Comparison of ENCODE assay signal across 8 mouse cellular contexts in the genomic region with DNA sequence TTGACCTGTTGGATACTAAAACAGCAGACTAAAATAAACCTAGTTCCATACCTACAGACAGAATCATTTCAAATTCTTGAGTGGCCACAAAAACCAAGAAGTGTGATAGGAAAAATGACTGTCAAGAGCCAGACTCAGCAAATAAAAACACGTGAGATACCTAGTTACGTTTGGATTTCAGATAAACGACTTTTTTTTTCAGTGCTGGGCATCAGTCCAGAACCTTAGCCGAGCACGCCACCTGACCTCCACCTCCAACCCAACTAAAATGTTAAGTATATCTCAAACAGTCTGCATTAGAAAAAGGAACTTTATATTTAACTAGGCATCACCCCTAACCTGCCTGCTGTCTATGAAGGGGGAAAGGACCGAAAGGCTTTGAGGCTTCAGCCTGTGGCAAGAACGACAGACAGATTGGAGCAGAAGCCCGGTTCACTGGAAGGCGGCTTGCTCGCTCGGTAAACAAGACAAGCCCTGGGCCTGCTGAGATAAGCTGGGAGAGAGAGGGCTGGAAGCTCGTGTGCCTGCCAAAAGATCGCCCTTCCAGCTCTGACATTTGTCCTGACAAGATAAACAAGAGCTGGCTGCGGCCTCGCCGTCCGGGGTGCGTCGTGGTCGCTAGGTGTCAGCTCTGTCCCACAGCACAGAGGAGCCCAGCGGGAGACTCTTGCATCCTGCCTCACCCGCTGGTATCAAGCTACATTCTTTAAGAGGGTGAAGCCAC. TPM values are rescaled to one million over a fixed set of nuclear protein-coding genes. Genes with fewer than 3 reads are reported as not detected.
DNase-seq lines count a peak whose midpoint lies in the region; ATAC-seq and TF ChIP-seq lines count a peak whose summit lies in the region.

No protein-coding gene starts in this region.

- H3K27ac ChIP-seq in heart, embryonic 13.5 days (replicated peaks): peak overlapping the region; percentile 99
- H3K27ac ChIP-seq in liver, embryonic 12.5 days: peak overlapping the region; percentile 98
- H3K27ac ChIP-seq in stomach, embryonic 14.5 days (ENCODE audit: low read length): peak overlapping the region; percentile 12; the same call in 1 of the 2 replicates

- peak overlapping the region; percentile 29 for H3ac ChIP-seq in C2C12 (ENCODE audit: control insufficient read depth, insufficient read length, low read depth)

- no peak for TF ChIP-seq POLR2A in brain, embryonic 14.5 days (IDR thresholded peaks at IDR 0.05; ENCODE audit: borderline replicate concordance, extremely low read depth, insufficient read depth, insufficient read length, poor library complexity, severe bottlenecking)

- H3K4me3 ChIP-seq in C2C12 (ENCODE audit: insufficient read depth, poor library complexity, severe bottlenecking): no peak overlapping the region
- peak overlapping the region; percentile 52 for H3K4me3 ChIP-seq in heart, embryonic 13.5 days
- H3K4me3 ChIP-seq in liver, embryonic 12.5 days: peak overlapping the region; percentile 34
- H3K4me3 ChIP-seq in stomach, embryonic 14.5 days (ENCODE audit: low read depth, low read length): no peak overlapping the region

- peak overlapping the region; percentile 90 for H3K4me2 ChIP-seq in heart, embryonic 13.5 days
- peak overlapping the region; percentile 68 for H3K4me2 ChIP-seq in liver, embryonic 12.5 days
- peak overlapping the region; percentile 50 for H3K4me2 ChIP-seq in stomach, embryonic 14.5 days (replicated peaks; ENCODE audit: low read depth, low read length)

- WGBS in heart, embryonic 13.5 days: 1% methylated on average over 22 of the region's 22 CpGs
- 6% methylated on average over 22 of the region's 22 CpGs for WGBS in liver, embryonic 12.5 days (ENCODE audit: insufficient replicate concordance)
- 6% methylated on average over 22 of the region's 22 CpGs for WGBS in stomach, embryonic 14.5 days

- H3K79me2 ChIP-seq in C2C12 (ENCODE audit: control insufficient read depth, insufficient read depth): no peaks in the 10 kb centered on the region

- no peaks in the 10 kb centered on the region for H3K27me3 ChIP-seq in C2C12 (ENCODE audit: control insufficient read depth, insufficient read depth, insufficient read length)
- H3K27me3 ChIP-seq in heart, embryonic 13.5 days (replicated peaks): no peaks in the 10 kb centered on the region
- no peaks in the 10 kb centered on the region for H3K27me3 ChIP-seq in liver, embryonic 12.5 days (replicated peaks)
- H3K27me3 ChIP-seq in stomach, embryonic 14.5 days (ENCODE audit: control insufficient read depth, insufficient read depth, low read length): no peaks in the 10 kb centered on the region

- H3K9me3 ChIP-seq in heart, embryonic 13.5 days: no peaks in the 10 kb centered on the region
- no peaks in the 10 kb centered on the region for H3K9me3 ChIP-seq in liver, embryonic 12.5 days (replicated peaks)
- H3K9me3 ChIP-seq in stomach, embryonic 14.5 days (ENCODE audit: control insufficient read depth, low read depth, low read length): no peaks in the 10 kb centered on the region

- H3K36me3 ChIP-seq in C2C12 (ENCODE audit: control insufficient read depth, insufficient read depth): no peaks in the 10 kb centered on the region
- peaks cover 4% of the 10 kb centered on the region; the same call in 1 of the 2 replicates for H3K36me3 ChIP-seq in heart, embryonic 13.5 days
- H3K36me3 ChIP-seq in liver, embryonic 12.5 days: no peaks in the 10 kb centered on the region
- no peaks in the 10 kb centered on the region for H3K36me3 ChIP-seq in stomach, embryonic 14.5 days (ENCODE audit: control insufficient read depth, insufficient read depth, low read length)

- peak; percentile 88 for DNase-seq in brain, embryonic 14.5 days (ENCODE audit: low read depth)
- DNase-seq in kidney, postnatal 10 days: peak; percentile 89
- peak; percentile 52 to 68 for DNase-seq in natural killer cell, adult 2 months (ENCODE audit: low spot score in 2 of 2)

- peak; percentile 86 for ATAC-seq in erythroid progenitor cell, adult 5-6 weeks (replicated peaks; ENCODE audit: low FRiP score, poor library complexity, severe bottlenecking)
- peak; percentile 92 for ATAC-seq in heart, embryonic 13.5 days (ENCODE audit: extremely low read depth, insufficient number of reproducible peaks, low FRiP score, low TSS enrichment)
- peak; percentile 94 for ATAC-seq in liver, embryonic 12.5 days
- peak; percentile 90 for ATAC-seq in stomach, embryonic 14.5 days (ENCODE audit: insufficient number of reproducible peaks, insufficient read depth, low FRiP score, low read depth)

- H3K79me3 ChIP-seq in C2C12 (ENCODE audit: low read depth): no peaks in the 10 kb centered on the region

- H3K4me1 ChIP-seq in heart, embryonic 13.5 days: peaks cover 47% of the 10 kb centered on the region
- peaks cover 66% of the 10 kb centered on the region for H3K4me1 ChIP-seq in liver, embryonic 12.5 days
- H3K4me1 ChIP-seq in stomach, embryonic 14.5 days (ENCODE audit: control insufficient read depth, insufficient read depth, low read length): peaks cover 16% of the 10 kb centered on the region

- peak; percentile 87 for TF ChIP-seq CTCF in C2C12 (IDR thresholded peaks at IDR 0.05; ENCODE audit: control insufficient read depth, insufficient read depth, insufficient read length)
- TF ChIP-seq CTCF in brain, embryonic 14.5 days (IDR thresholded peaks at IDR 0.05; ENCODE audit: borderline replicate concordance, extremely low read depth, insufficient read depth, insufficient read length): peak; percentile 70

- H3K9ac ChIP-seq in heart, embryonic 13.5 days: peak overlapping the region; percentile 80
- peak overlapping the region; percentile 69 for H3K9ac ChIP-seq in liver, embryonic 12.5 days
- no peak overlapping the region for H3K9ac ChIP-seq in stomach, embryonic 14.5 days (replicated peaks; ENCODE audit: low read depth, low read length)

TF ChIP-seq in C2C12, 6 proteins besides CTCF, POLR2A, EP300 and RAD21:
- TF ChIP-seq MYOG (IDR thresholded peaks at IDR 0.05; ENCODE audit: control insufficient read depth, extremely low read depth, insufficient read length) (no peak), MAX (IDR thresholded peaks at IDR 0.05) (peak; percentile 34), CEBPB (IDR thresholded peaks at IDR 0.05; ENCODE audit: low read depth) (no peak), USF1 (IDR thresholded peaks at IDR 0.05; ENCODE audit: low read depth) (no peak), FOSL1 (IDR thresholded peaks at IDR 0.05; ENCODE audit: insufficient read depth, low read length, poor library complexity, severe bottlenecking) (no peak), MYOD1 (IDR thresholded peaks at IDR 0.05; ENCODE audit: control insufficient read depth, insufficient read length, low read depth) (no peak)

RNA-seq across cellular contexts. Expression of gene Atp5s, which starts 32.8 kb away (rescaled TPM):
- polyA plus RNA-seq in C2C12 (2012; fragmentation: generic; extraction: Trizol): 2.6 TPM
- 17.4 and 26.6 TPM in 2 replicates for polyA plus RNA-seq in brain, embryonic 14.5 days (2012; rRNA removed)
- total RNA-seq in erythroid progenitor cell, adult 5-6 weeks (2015; ENCODE audit: low replicate concordance): 14.4 and 32.7 TPM in 2 replicates
- 8.8 and 22.2 TPM in 2 replicates for total RNA-seq in erythroid progenitor cell, adult 5-6 weeks (2017; ENCODE audit: low replicate concordance)
- polyA plus RNA-seq in heart, embryonic 13.5 days (2015; fragmentation: Nextera tagmentation; extraction: Ambion mirVana): 30.5 and 31.5 TPM in 2 replicates
- 20.7 and 23.8 TPM in 2 replicates for polyA plus RNA-seq in liver, embryonic 12.5 days (2016; fragmentation: Nextera tagmentation; extraction: Ambion mirVana)
- polyA plus RNA-seq in stomach, embryonic 14.5 days (2014; fragmentation: Nextera tagmentation; extraction: Ambion mirVana): 33.6 and 37.2 TPM in 2 replicates

RNA-seq across cellular contexts. Expression of gene L2hgdh, which starts 32.9 kb away (rescaled TPM):
- 3.8 TPM for polyA plus RNA-seq in C2C12 (2012; fragmentation: generic; extraction: Trizol)
- 9.2 and 9.9 TPM in 2 replicates for polyA plus RNA-seq in brain, embryonic 14.5 days (2012; rRNA removed)
- total RNA-seq in erythroid progenitor cell, adult 5-6 weeks (2015; ENCODE audit: low replicate concordance): 3.2 and 8.8 TPM in 2 replicates
- total RNA-seq in erythroid progenitor cell, adult 5-6 weeks (2017; ENCODE audit: low replicate concordance): 4.1 and 7.7 TPM in 2 replicates
- 14.0 and 15.3 TPM in 2 replicates for polyA plus RNA-seq in heart, embryonic 13.5 days (2015; fragmentation: Nextera tagmentation; extraction: Ambion mirVana)
- 19.8 and 20.6 TPM in 2 replicates for polyA plus RNA-seq in liver, embryonic 12.5 days (2016; fragmentation: Nextera tagmentation; extraction: Ambion mirVana)
- 18.3 and 19.6 TPM in 2 replicates for polyA plus RNA-seq in stomach, embryonic 14.5 days (2014; fragmentation: Nextera tagmentation; extraction: Ambion mirVana)

RNA-seq across cellular contexts. Expression of gene Cdkl1, which starts 33.5 kb away (rescaled TPM):
- polyA plus RNA-seq in C2C12 (2012; fragmentation: generic; extraction: Trizol): not detected
- 2.2 and 3.4 TPM in 2 replicates for polyA plus RNA-seq in brain, embryonic 14.5 days (2012; rRNA removed)
- total RNA-seq in erythroid progenitor cell, adult 5-6 weeks (2015; ENCODE audit: low replicate concordance): 8.0 and 15.9 TPM in 2 replicates
- 11.2 and 36.3 TPM in 2 replicates for total RNA-seq in erythroid progenitor cell, adult 5-6 weeks (2017; ENCODE audit: low replicate concordance)
- 4.6 and 6.8 TPM in 2 replicates for polyA plus RNA-seq in heart, embryonic 13.5 days (2015; fragmentation: Nextera tagmentation; extraction: Ambion mirVana)
- polyA plus RNA-seq in liver, embryonic 12.5 days (2016; fragmentation: Nextera tagmentation; extraction: Ambion mirVana): 0.67 and 0.74 TPM in 2 replicates
- 1.1 and 2.4 TPM in 2 replicates for polyA plus RNA-seq in stomach, embryonic 14.5 days (2014; fragmentation: Nextera tagmentation; extraction: Ambion mirVana)

Comparison
In these comparisons a context has a peak if more than half of its experiments do, and no peak if none do; other contexts are left out.
1. H3K4me3 ChIP-seq: peak in heart, embryonic 13.5 days (single experiment) and liver, embryonic 12.5 days (single experiment); none in C2C12 (single experiment) and stomach, embryonic 14.5 days (single experiment).
2. H3K27ac ChIP-seq: peak in every context shown above with its lines; median percentile 99 in heart, embryonic 13.5 days; 98 in liver, embryonic 12.5 days; 12 in stomach, embryonic 14.5 days.
3. Peak in every context shown above with its lines, with median percentiles within 50 percentile points of each other: DNase-seq, ATAC-seq and H3K4me2 ChIP-seq.